Mouse (Mus musculus) midbrain, embryonic 13.5 days (tissue): ENCODE measurements around the gene Trim43b. TPM values are rescaled to one million over a fixed set of nuclear protein-coding genes. Genes with fewer than 3 reads are reported as not detected.
"Not testable (repeated sequence)": the region's sequence is repeated elsewhere in the genome, so short reads cannot be mapped to it uniquely, and the experiment has no call there.

Source experiments
- ATAC-seq: fragments of 200-750 bp; cut with Nextera tagmentation; 2 replicates; pipeline ENCODE4 v1.8.0; 2017; ENCODE audit warnings: mild to moderate bottlenecking, moderate TSS enrichment, moderate library complexity
- H3K27ac ChIP-seq: fragments of 300-500 bp; sonication (generic); 2 replicates; pipeline ENCODE4 v1.5.1; 2015; ENCODE audit warnings: inconsistent platforms, mild to moderate bottlenecking, moderate library complexity
- H3K27me3 ChIP-seq: fragments of 300-500 bp; sonication (generic); 2 replicates; pipeline ENCODE4 v1.6.1; 2015; ENCODE audit warnings: mild to moderate bottlenecking, inconsistent platforms
- H3K36me3 ChIP-seq: fragments of 300-500 bp; sonication (generic); 2 replicates; pipeline ENCODE4 v1.6.1; 2015; ENCODE audit warnings: mild to moderate bottlenecking, inconsistent platforms
- H3K4me1 ChIP-seq: fragments of 300-500 bp; sonication (generic); replicated peaks from 2 replicates; pipeline ENCODE4 v1.6.1; 2015; ENCODE audit warnings: inconsistent platforms
- H3K4me2 ChIP-seq: fragments of 300-500 bp; sonication (generic); replicated peaks from 2 replicates; pipeline ENCODE4 v1.6.1; 2015; ENCODE audit warnings: moderate library complexity, mild to moderate bottlenecking, inconsistent platforms
- H3K4me3 ChIP-seq: fragments of 300-500 bp; sonication (generic); replicated peaks from 2 replicates; pipeline ENCODE4 v1.5.1; 2015; ENCODE audit warnings: mild to moderate bottlenecking, inconsistent platforms
- H3K9ac ChIP-seq: fragments of 300-500 bp; sonication (generic); replicated peaks from 2 replicates; pipeline ENCODE4 v1.6.1; 2015; ENCODE audit warnings: mild to moderate bottlenecking, inconsistent platforms
- H3K9me3 ChIP-seq: fragments of 300-500 bp; sonication (generic); 2 replicates; pipeline ENCODE4 v1.6.1; 2016; ENCODE audit warnings: mild to moderate bottlenecking, inconsistent platforms
- WGBS: fragments of 180-500 bp; shearing (Covaris S2); methylation state at CpG from one replicate; pipeline ENCODE4 v1.1.7; 2015; 5-methylcytosine and 5-hydroxymethylcytosine counted together
- polyA plus RNA-seq: library from polyadenylated mRNA; unstranded; fragments of >200 nt; fragmentation: Nextera tagmentation; extraction: Ambion mirVana; gene quantifications from 2 replicates; pipeline ENCODE4 v1.2.1, GENCODE M21; 2015

The Trim43b gene
- polyA plus RNA-seq = not detected in 2 replicates

- WGBS = 87% methylated on average over 2 of the region's 2 CpGs
- not testable (repeated sequence) for H3K9me3 ChIP-seq, H3K27me3 ChIP-seq, H3K9ac ChIP-seq, H3K4me3 ChIP-seq, ATAC-seq, H3K4me2 ChIP-seq, H3K36me3 ChIP-seq, H3K4me1 ChIP-seq, H3K27ac ChIP-seq
Observed at GRCm38 (mm10) chr9:89092735-89093134, at the start of gene Trim43b. TSS of gene Trim43b (minus strand) at chr9:89092835.

GRCm38 (mm10) chr9:89104576-89104975, 11.9 kb upstream of the Trim43b start:
- not testable (repeated sequence) for H3K9ac ChIP-seq, ATAC-seq, H3K27me3 ChIP-seq, H3K9me3 ChIP-seq, H3K4me3 ChIP-seq, H3K4me2 ChIP-seq, H3K4me1 ChIP-seq, H3K36me3 ChIP-seq, H3K27ac ChIP-seq
- 94% methylated on average over 7 of the region's 7 CpGs for WGBS

- H3K9me3 ChIP-seq, H3K27ac ChIP-seq, H3K36me3 ChIP-seq, H3K4me3 ChIP-seq, H3K4me1 ChIP-seq, H3K9ac ChIP-seq, H3K4me2 ChIP-seq, ATAC-seq, H3K27me3 ChIP-seq: not testable (repeated sequence)
- WGBS = 94% methylated on average over 13 of the region's 13 CpGs
Observed at GRCm38 (mm10) chr9:89086746-89087145, 5.9 kb downstream of the Trim43b start.

GRCm38 (mm10) chr9:89079637-89080036, 13.0 kb downstream of the Trim43b start:
- not testable (repeated sequence) for H3K9me3 ChIP-seq, H3K4me3 ChIP-seq, H3K4me1 ChIP-seq, H3K36me3 ChIP-seq, ATAC-seq, H3K9ac ChIP-seq, H3K27ac ChIP-seq, H3K4me2 ChIP-seq, H3K27me3 ChIP-seq
- WGBS = 90% methylated on average over 10 of the region's 10 CpGs

DNA sequence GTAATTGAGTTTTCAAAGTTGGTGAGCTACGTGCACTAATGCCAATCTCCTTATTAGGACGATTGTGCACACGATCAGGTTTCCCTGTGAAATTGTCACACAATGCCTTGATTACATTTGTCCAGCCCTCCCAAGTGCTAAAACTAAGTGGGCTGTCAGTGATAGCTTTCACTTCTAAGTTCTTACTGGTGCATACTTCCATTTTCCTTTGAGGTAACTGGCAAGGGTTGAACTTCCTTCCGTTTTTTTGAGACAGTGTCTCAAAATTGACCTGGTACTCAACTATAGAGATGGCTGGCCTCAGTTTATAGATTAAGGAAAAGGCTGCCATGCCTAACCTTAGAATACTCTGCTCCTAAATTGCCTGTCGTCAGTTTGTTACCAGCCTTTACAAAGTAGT, 16.1 kb downstream of the Trim43b start:
- H3K4me3 ChIP-seq, H3K9me3 ChIP-seq, H3K4me2 ChIP-seq, H3K9ac ChIP-seq, H3K27me3 ChIP-seq, H3K27ac ChIP-seq, H3K36me3 ChIP-seq, H3K4me1 ChIP-seq, ATAC-seq: not testable (repeated sequence)
- 96% methylated on average over 2 of the region's 5 CpGs for WGBS

GRCm38 (mm10) chr9:89067143-89067501, 25.5 kb downstream of the Trim43b start:
- WGBS = 96% methylated on average over 2 of the region's 6 CpGs
- not testable (repeated sequence) for H3K27me3 ChIP-seq, H3K36me3 ChIP-seq, ATAC-seq, H3K9me3 ChIP-seq, H3K4me3 ChIP-seq, H3K27ac ChIP-seq, H3K4me1 ChIP-seq, H3K9ac ChIP-seq
- H3K4me2 ChIP-seq = peak overlapping the region; percentile 25

GRCm38 (mm10) chr9:89066378-89067142, 26.1 kb downstream of the Trim43b start:
- H3K9me3 ChIP-seq, H3K27ac ChIP-seq, H3K9ac ChIP-seq, H3K4me1 ChIP-seq, H3K27me3 ChIP-seq, H3K36me3 ChIP-seq: not testable (repeated sequence)
- 60% methylated on average over 40 of the region's 44 CpGs for WGBS
- Histone ChIP-seq H3K4me2 (peak overlapping the region; percentile 25), H3K4me3 (peak overlapping the region; percentile 12; the same call in 1 of the 2 replicates)
- ATAC-seq = peak; percentile 98

Other genes starting within 250 kb of the Trim43b start
- not detected in 2 replicates for gene Bcl2a1a, start 135.9 kb downstream of the Trim43b start, polyA plus RNA-seq
- gene Bcl2a1b, start 106.4 kb upstream of the Trim43b start, polyA plus RNA-seq = 0.73 and 0.99 TPM in 2 replicates
- not detected in 2 replicates for gene Gm29094, start 106.5 kb upstream of the Trim43b start, polyA plus RNA-seq
- 11.3 and 13.4 TPM in 2 replicates for gene Mthfs, start 117.8 kb upstream of the Trim43b start, polyA plus RNA-seq